Mouse (Mus musculus): ENCODE measurements around the gene Gucy1b1. TPM values are rescaled to one million over a fixed set of nuclear protein-coding genes. Genes with fewer than 3 reads are reported as not detected.
A peak's percentile ranks its signal among the peaks of the same experiment; 100 is the strongest.

The Gucy1b1 gene
- polyA plus RNA-seq (2014; fragmentation: Nextera tagmentation; extraction: Ambion mirVana), result 5.8 and 7.2 TPM in 2 replicates

GRCm38 (mm10) chr3:82074201-82074851, at the start of gene Gucy1b1:
Gucy1b1 (minus strand) TSS chr3:82074689.
- H3K4me1 ChIP-seq (replicated peaks; ENCODE audit: control insufficient read depth, insufficient read depth, low read length), result no peaks in the 10 kb centered on the region; the same call in 1 of the 2 replicates
- under 1% methylated on average over 24 of the region's 25 CpGs for WGBS
- no peak within 1 kb of the TSS for H3K27ac ChIP-seq (ENCODE audit: low read depth, low read length)

GRCm38 (mm10) chr3:82118916-82119315, 44.4 kb upstream of the Gucy1b1 start:
- H3K27ac ChIP-seq (ENCODE audit: low read depth, low read length), result no peak overlapping the region
- H3K9me3 ChIP-seq (ENCODE audit: control insufficient read depth, low read length), result no peaks in the 10 kb centered on the region
- DNase-seq (ENCODE audit: low spot score), result no peak
- 89% methylated on average over 1 of the region's 1 CpGs for WGBS
- no peak overlapping the region for H3K4me2 ChIP-seq (ENCODE audit: low read depth, low read length, severe bottlenecking)
- no peak overlapping the region for H3K4me3 ChIP-seq (ENCODE audit: low read depth, low read length)
- ATAC-seq (replicated peaks; ENCODE audit: low FRiP score), result no peak
- H3K9ac ChIP-seq (ENCODE audit: low read length), result no peak overlapping the region
- no peaks in the 10 kb centered on the region for H3K4me1 ChIP-seq (replicated peaks; ENCODE audit: control insufficient read depth, insufficient read depth, low read length)
- H3K27me3 ChIP-seq (ENCODE audit: control insufficient read depth, insufficient read depth, low read length), result no peaks in the 10 kb centered on the region
- H3K36me3 ChIP-seq (ENCODE audit: control insufficient read depth, insufficient read depth, low read length), result no peaks in the 10 kb centered on the region

More at GRCm38 (mm10) chr3:82074201-82074851, at the start of gene Gucy1b1:
- Histone ChIP-seq H3K9me3 (ENCODE audit: control insufficient read depth, low read length) (no peaks in the 10 kb centered on the region), H3K9ac (ENCODE audit: low read length) (peak within 1 kb of the TSS; percentile 56), H3K4me3 (ENCODE audit: low read depth, low read length) (peak within 1 kb of the TSS; percentile 42), H3K36me3 (ENCODE audit: control insufficient read depth, insufficient read depth, low read length) (no peaks in the 10 kb centered on the region), H3K27me3 (ENCODE audit: control insufficient read depth, insufficient read depth, low read length) (no peaks in the 10 kb centered on the region), H3K4me2 (ENCODE audit: low read depth, low read length, severe bottlenecking) (peak within 1 kb of the TSS; percentile 96)
- DNase-seq (ENCODE audit: low spot score), result peak; percentile 81
- peak; percentile 98 for ATAC-seq (replicated peaks; ENCODE audit: low FRiP score)

GRCm38 (mm10) chr3:82112439-82112838, 38.0 kb upstream of the Gucy1b1 start:
- Histone ChIP-seq H3K4me3 (ENCODE audit: low read depth, low read length) (no peak overlapping the region), H3K27me3 (ENCODE audit: control insufficient read depth, insufficient read depth, low read length) (no peaks in the 10 kb centered on the region), H3K27ac (ENCODE audit: low read depth, low read length) (no peak overlapping the region), H3K9me3 (ENCODE audit: control insufficient read depth, low read length) (no peaks in the 10 kb centered on the region), H3K4me2 (ENCODE audit: low read depth, low read length, severe bottlenecking) (no peak overlapping the region), H3K4me1 (replicated peaks; ENCODE audit: control insufficient read depth, insufficient read depth, low read length) (no peaks in the 10 kb centered on the region), H3K36me3 (ENCODE audit: control insufficient read depth, insufficient read depth, low read length) (no peaks in the 10 kb centered on the region), H3K9ac (ENCODE audit: low read length) (no peak overlapping the region)
- DNase-seq (ENCODE audit: low spot score), result no peak
- no peak for ATAC-seq (replicated peaks; ENCODE audit: low FRiP score)
- WGBS, result 75% methylated on average over 2 of the region's 2 CpGs

DNA sequence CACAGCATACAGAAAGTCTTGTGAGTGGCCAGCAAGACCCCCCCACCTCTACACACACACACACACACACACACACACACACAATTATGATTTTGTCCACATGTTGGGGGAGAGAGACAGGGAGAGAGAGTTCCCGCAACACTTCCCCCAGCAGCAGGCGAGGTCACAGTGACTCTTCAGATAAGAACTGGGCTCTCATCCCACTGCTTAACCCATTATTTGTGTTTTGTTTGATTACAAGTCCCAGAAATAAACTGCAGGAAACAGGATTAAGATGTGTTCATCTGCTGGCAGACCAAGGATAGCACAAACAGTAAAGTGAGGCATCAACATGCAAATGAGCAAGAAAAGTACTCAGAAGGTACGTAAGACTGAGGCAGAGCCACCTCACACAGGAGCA, 37.5 kb upstream of the Gucy1b1 start:
- no peak overlapping the region for H3K4me2 ChIP-seq (ENCODE audit: low read depth, low read length, severe bottlenecking)
- no peaks in the 10 kb centered on the region for H3K4me1 ChIP-seq (replicated peaks; ENCODE audit: control insufficient read depth, insufficient read depth, low read length)
- no peak overlapping the region for H3K27ac ChIP-seq (ENCODE audit: low read depth, low read length)
- 81% methylated on average over 3 of the region's 3 CpGs for WGBS
- H3K9me3 ChIP-seq (ENCODE audit: control insufficient read depth, low read length), result no peaks in the 10 kb centered on the region
- DNase-seq (ENCODE audit: low spot score) (no peak), ATAC-seq (replicated peaks; ENCODE audit: low FRiP score) (no peak)
- H3K27me3 ChIP-seq (ENCODE audit: control insufficient read depth, insufficient read depth, low read length), result no peaks in the 10 kb centered on the region
- no peaks in the 10 kb centered on the region for H3K36me3 ChIP-seq (ENCODE audit: control insufficient read depth, insufficient read depth, low read length)
- no peak overlapping the region for H3K9ac ChIP-seq (ENCODE audit: low read length)
- no peak overlapping the region for H3K4me3 ChIP-seq (ENCODE audit: low read depth, low read length)

- Histone ChIP-seq H3K27ac (ENCODE audit: low read depth, low read length) (no peak overlapping the region), H3K4me3 (ENCODE audit: low read depth, low read length) (no peak overlapping the region), H3K4me1 (replicated peaks; ENCODE audit: control insufficient read depth, insufficient read depth, low read length) (no peaks in the 10 kb centered on the region), H3K36me3 (ENCODE audit: control insufficient read depth, insufficient read depth, low read length) (no peaks in the 10 kb centered on the region), H3K9me3 (ENCODE audit: control insufficient read depth, low read length) (no peaks in the 10 kb centered on the region), H3K4me2 (ENCODE audit: low read depth, low read length, severe bottlenecking) (no peak overlapping the region), H3K9ac (ENCODE audit: low read length) (no peak overlapping the region), H3K27me3 (ENCODE audit: control insufficient read depth, insufficient read depth, low read length) (no peaks in the 10 kb centered on the region)
- 92% methylated on average over 15 of the region's 15 CpGs for WGBS
- ATAC-seq (replicated peaks; ENCODE audit: low FRiP score), result no peak
- DNase-seq (ENCODE audit: low spot score), result no peak
These were observed 34.5 kb upstream of the Gucy1b1 start for GRCm38 (mm10) chr3:82108951-82109350.

- Histone ChIP-seq H3K27ac (ENCODE audit: low read depth, low read length) (no peak overlapping the region), H3K9ac (ENCODE audit: low read length) (no peak overlapping the region), H3K27me3 (ENCODE audit: control insufficient read depth, insufficient read depth, low read length) (no peaks in the 10 kb centered on the region), H3K4me1 (replicated peaks; ENCODE audit: control insufficient read depth, insufficient read depth, low read length) (no peaks in the 10 kb centered on the region), H3K36me3 (ENCODE audit: control insufficient read depth, insufficient read depth, low read length) (no peaks in the 10 kb centered on the region), H3K4me2 (ENCODE audit: low read depth, low read length, severe bottlenecking) (no peak overlapping the region), H3K4me3 (ENCODE audit: low read depth, low read length) (no peak overlapping the region), H3K9me3 (ENCODE audit: control insufficient read depth, low read length) (no peaks in the 10 kb centered on the region)
- ATAC-seq (replicated peaks; ENCODE audit: low FRiP score) (no peak), DNase-seq (ENCODE audit: low spot score) (no peak)
- 86% methylated on average over 6 of the region's 6 CpGs for WGBS
These were observed 29.7 kb upstream of the Gucy1b1 start for GRCm38 (mm10) chr3:82104229-82104628.

DNA sequence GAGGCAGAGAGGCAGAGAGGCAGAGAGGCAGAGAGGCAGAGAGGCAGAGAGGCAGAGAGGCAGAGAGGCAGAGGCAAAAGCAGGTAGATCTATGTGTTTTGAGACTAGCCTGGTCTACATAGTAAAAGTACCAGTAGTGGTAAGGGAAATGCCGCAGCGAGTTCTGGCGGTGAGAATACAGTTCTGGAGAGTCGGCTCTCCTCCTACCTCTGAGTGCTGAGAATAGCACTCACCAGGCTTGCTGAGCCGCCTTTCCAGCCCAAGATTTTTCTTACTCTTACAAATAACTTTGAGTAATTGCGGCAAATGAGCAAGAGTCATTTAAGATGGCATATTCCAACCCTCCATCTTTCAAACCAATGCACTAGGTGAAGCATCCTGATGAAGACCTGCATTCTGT, 24.6 kb upstream of the Gucy1b1 start:
- H3K4me3 ChIP-seq (ENCODE audit: low read depth, low read length), result no peak overlapping the region

DNA sequence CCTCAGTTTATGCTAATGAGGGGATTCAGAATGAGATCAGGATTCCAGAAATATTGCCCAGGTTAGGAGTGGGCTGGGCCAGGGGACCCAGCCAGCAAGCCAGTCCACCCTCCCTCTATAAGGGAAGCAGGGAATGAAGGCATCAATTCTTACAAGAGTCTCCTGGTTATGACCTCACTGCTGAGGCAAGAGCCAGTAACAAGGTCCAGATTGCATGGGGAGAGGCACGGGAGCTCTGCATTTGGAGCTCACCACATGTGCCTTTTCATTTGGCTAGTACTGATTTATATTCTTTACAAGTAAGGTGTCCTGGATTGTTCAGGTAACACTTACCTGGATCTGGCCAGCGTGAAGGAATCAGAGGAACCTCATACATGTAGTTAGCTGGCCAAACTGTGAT, 22.3 kb upstream of the Gucy1b1 start:
- Histone ChIP-seq H3K36me3 (ENCODE audit: control insufficient read depth, insufficient read depth, low read length) (no peaks in the 10 kb centered on the region), H3K4me1 (replicated peaks; ENCODE audit: control insufficient read depth, insufficient read depth, low read length) (no peaks in the 10 kb centered on the region), H3K4me2 (ENCODE audit: low read depth, low read length, severe bottlenecking) (no peak overlapping the region), H3K9ac (ENCODE audit: low read length) (no peak overlapping the region), H3K9me3 (ENCODE audit: control insufficient read depth, low read length) (no peaks in the 10 kb centered on the region), H3K4me3 (ENCODE audit: low read depth, low read length) (no peak overlapping the region), H3K27me3 (ENCODE audit: control insufficient read depth, insufficient read depth, low read length) (no peaks in the 10 kb centered on the region), H3K27ac (ENCODE audit: low read depth, low read length) (no peak overlapping the region)
- WGBS, result 81% methylated on average over 2 of the region's 2 CpGs
- no peak for DNase-seq (ENCODE audit: low spot score)
- no peak for ATAC-seq (replicated peaks; ENCODE audit: low FRiP score)

More for the DNA sequence above, 24.6 kb upstream of the Gucy1b1 start:
- Histone ChIP-seq H3K36me3 (ENCODE audit: control insufficient read depth, insufficient read depth, low read length) (no peaks in the 10 kb centered on the region), H3K9ac (ENCODE audit: low read length) (no peak overlapping the region), H3K27me3 (ENCODE audit: control insufficient read depth, insufficient read depth, low read length) (no peaks in the 10 kb centered on the region), H3K9me3 (ENCODE audit: control insufficient read depth, low read length) (no peaks in the 10 kb centered on the region), H3K27ac (ENCODE audit: low read depth, low read length) (no peak overlapping the region), H3K4me1 (replicated peaks; ENCODE audit: control insufficient read depth, insufficient read depth, low read length) (no peaks in the 10 kb centered on the region), H3K4me2 (ENCODE audit: low read depth, low read length, severe bottlenecking) (no peak overlapping the region)
- ATAC-seq (replicated peaks; ENCODE audit: low FRiP score), result no peak
- no peak for DNase-seq (ENCODE audit: low spot score)
- WGBS, result 91% methylated on average over 6 of the region's 6 CpGs

GRCm38 (mm10) chr3:82073741-82074181, 728 bp downstream of the Gucy1b1 start:
- 1% methylated on average over 33 of the region's 34 CpGs for WGBS
- ATAC-seq (replicated peaks; ENCODE audit: low FRiP score), result peak; percentile 59
- Histone ChIP-seq H3K36me3 (ENCODE audit: control insufficient read depth, insufficient read depth, low read length) (no peaks in the 10 kb centered on the region), H3K27ac (ENCODE audit: low read depth, low read length) (no peak overlapping the region), H3K27me3 (ENCODE audit: control insufficient read depth, insufficient read depth, low read length) (no peaks in the 10 kb centered on the region), H3K9ac (ENCODE audit: low read length) (peak overlapping the region; percentile 56), H3K4me1 (replicated peaks; ENCODE audit: control insufficient read depth, insufficient read depth, low read length) (no peaks in the 10 kb centered on the region; the same call in 1 of the 2 replicates), H3K4me3 (ENCODE audit: low read depth, low read length) (peak overlapping the region; percentile 42), H3K4me2 (ENCODE audit: low read depth, low read length, severe bottlenecking) (peak overlapping the region; percentile 96), H3K9me3 (ENCODE audit: control insufficient read depth, low read length) (no peaks in the 10 kb centered on the region)
- peak; percentile 79 for DNase-seq (ENCODE audit: low spot score)
